ENCODE assay signal across 21 mouse cellular contexts in genomic region chr9:68477466-68477865, GRCm38 (mm10).
DNase-seq lines count a peak whose midpoint lies in the region; TF ChIP-seq lines count a peak whose summit lies in the region.
"Had no signal": no experiment of that assay in that cellular context is flagged by ENCODE, and none has a peak within 500 bp of the region (broad histone marks: within the 10 kb centered on the region; RNA-seq: fewer than 3 reads in every experiment).

No protein-coding gene starts in this region.

- H3K4me3 ChIP-seq in left cerebral cortex, adult 2 months = no peak overlapping the region
- H3K4me3 ChIP-seq: embryonic facial prominence, embryonic 15.5 days; forebrain, embryonic 15.5 days; heart, embryonic 10.5 days; kidney, embryonic 15.5 days; limb, embryonic 13.5 days; liver, embryonic 12.5 days had no signal

- DNase-seq in embryo, embryonic 9.5 days (ENCODE audit: extremely low spot score) = peak; percentile 2
- no peak for DNase-seq in embryo, embryonic 10.5 days (ENCODE audit: low spot score)
- DNase-seq in left cerebral cortex, adult 18-20 months (ENCODE audit: low spot score in 2 of 2) = peak; percentile 6 to 26
- no peak for DNase-seq in left cerebral cortex, adult 2 months (ENCODE audit: extremely low spot score in 1 of 2, low spot score in 2 of 2)
- peak; percentile 3 for DNase-seq in ZHBTc4 (ENCODE audit: low read depth, low spot score)
- DNase-seq in mesoderm, embryonic 11.5 days (ENCODE audit: low read depth, low spot score) = peak; percentile 2
- no peak for DNase-seq in cerebellum, postnatal 14 days
- DNase-seq: cerebellum, adult 2 months; cerebellum, postnatal 36 days; kidney, adult 11 months; kidney, postnatal 36 days; layer of hippocampus, postnatal 36 days; lung, adult 18-20 months; lung, postnatal 10 days; thymus, postnatal 14 days had no signal

- no peak for TF ChIP-seq CTCF in left cerebral cortex, adult 2 months (IDR thresholded peaks at IDR 0.05)

- H3K27ac ChIP-seq in left cerebral cortex, adult 2 months = no peak overlapping the region
- H3K27ac ChIP-seq: embryonic facial prominence, embryonic 15.5 days; forebrain, embryonic 15.5 days; heart, embryonic 10.5 days; kidney, embryonic 15.5 days; limb, embryonic 13.5 days; liver, embryonic 12.5 days had no signal

- intact Hi-C loops in left cerebral cortex, adult 2 months (cut with DNase I) = no loop called here

Comparison
In these comparisons a context has a peak if more than half of its experiments do, and no peak if none do; other contexts are left out.
1. DNase-seq: peak in embryo, embryonic 9.5 days (single experiment), left cerebral cortex, adult 18-20 months (2 of 2), ZHBTc4 (single experiment) and mesoderm, embryonic 11.5 days (single experiment); none in embryo, embryonic 10.5 days (single experiment), left cerebral cortex, adult 2 months (0 of 2) and cerebellum, postnatal 14 days (0 of 2).